Mouse (Mus musculus) right cerebral cortex, postnatal 36 days (tissue): ENCODE results near the gene Krtap1-5.
A peak's percentile ranks its signal among the peaks of the same experiment; 100 is the strongest.

Experiments used
- DNase-seq, 2 experiments: peaks; one replicate each; pipeline ENCODE4 v3.0.0; 2022; ENCODE audit warnings: low spot score in 2 of 2, mixed read lengths in 1 of 2

Krtap1-5 gene

DNA sequence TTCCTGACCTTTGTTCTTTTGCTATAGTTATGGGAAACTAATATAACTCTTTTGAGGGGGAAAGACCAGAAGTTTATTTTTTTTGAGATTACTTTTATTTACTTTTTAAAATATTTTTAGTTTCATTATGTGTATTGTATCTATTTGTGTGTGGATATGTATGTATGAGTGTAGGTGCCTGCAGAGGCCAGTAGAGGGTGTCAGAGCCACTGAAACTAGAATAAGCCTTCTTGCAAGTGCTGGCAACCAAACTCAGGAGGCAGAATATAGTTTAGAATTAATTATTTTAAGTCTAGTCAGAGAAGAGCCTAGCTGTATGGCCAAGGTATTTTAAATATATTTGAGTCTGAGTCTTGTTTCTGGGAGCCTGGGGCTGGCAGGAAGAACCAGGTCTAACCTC is 32.9 kb downstream of the Krtap1-5 start:
- DNase-seq, result no peak

DNA sequence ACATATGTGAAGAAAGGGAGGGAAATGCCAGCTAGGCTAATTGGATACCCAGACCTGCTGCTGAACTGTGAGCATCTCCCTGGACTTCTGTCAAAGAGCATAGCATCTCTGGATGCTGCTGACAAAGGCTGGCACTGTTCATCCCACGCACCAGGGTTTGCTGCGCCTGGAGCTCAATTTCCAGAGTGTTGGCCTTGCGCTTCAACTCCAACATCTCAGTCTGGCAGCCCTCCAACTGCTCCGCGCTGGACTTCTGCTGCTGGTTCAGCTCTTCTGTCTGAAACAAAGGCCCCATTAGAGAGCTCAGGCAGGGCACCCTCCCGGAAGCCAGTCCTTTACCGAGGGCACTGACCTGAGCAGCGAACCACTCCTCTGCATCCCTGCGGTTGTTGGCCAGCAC is 41.1 kb downstream of the Krtap1-5 start:
- peak; percentile 18 to 34 for DNase-seq
